Comparison of ENCODE assay signal across 8 mouse cellular contexts in the genomic region with DNA sequence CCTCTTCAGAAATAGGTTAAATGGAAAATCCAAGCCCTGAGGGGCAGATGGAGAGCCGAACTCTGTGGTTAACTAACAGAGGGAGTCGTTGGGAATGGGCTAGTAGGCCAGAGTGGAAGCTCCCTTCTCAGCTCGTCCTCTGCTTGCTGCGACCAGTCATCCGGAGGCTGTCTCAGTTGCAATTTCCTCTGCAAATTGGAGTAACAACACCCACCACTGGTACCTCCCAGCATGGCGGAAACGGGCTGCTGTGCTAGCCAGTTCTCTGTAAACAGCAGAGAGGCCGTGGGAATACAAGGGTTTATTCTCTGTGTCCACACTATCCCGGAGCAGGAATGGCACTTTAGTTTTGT. TPM values are rescaled to one million over a fixed set of nuclear protein-coding genes. Genes with fewer than 3 reads are reported as not detected.
DNase-seq lines count a peak whose midpoint lies in the region; ATAC-seq and TF ChIP-seq lines count a peak whose summit lies in the region.

No protein-coding gene starts in this region.

- no peak for DNase-seq in left cerebral cortex, adult 2 months (ENCODE audit: extremely low spot score in 1 of 2, low spot score in 2 of 2)
- DNase-seq in left cerebral cortex, adult 18-20 months (ENCODE audit: low spot score in 2 of 2) = no peak
- no peak for DNase-seq in limb, embryonic 11.5 days (ENCODE audit: low spot score)
- DNase-seq in thymus, postnatal 36 days = peak; percentile 80 to 85
- DNase-seq in gastrocnemius, postnatal 14 days = no peak
- no peak for DNase-seq in Muller cell, postnatal 12 days (ENCODE audit: inconsistent ontology term)

- no peaks in the 10 kb centered on the region for H3K9me3 ChIP-seq in heart, embryonic 15.5 days (replicated peaks)
- no peaks in the 10 kb centered on the region for H3K9me3 ChIP-seq in limb, embryonic 11.5 days (ENCODE audit: control insufficient read depth, low read length)
- no peaks in the 10 kb centered on the region for H3K9me3 ChIP-seq in midbrain, embryonic 13.5 days

- TF ChIP-seq CTCF in left cerebral cortex, adult 2 months (IDR thresholded peaks at IDR 0.05) = no peak

- intact Hi-C loops in left cerebral cortex, adult 2 months (cut with DNase I) = loop anchor here (1.0 kb wide), 1 partner anchor 15 kb away; no protein-coding TSS in a partner anchor
- intact Hi-C loops in gastrocnemius, postnatal 14 days (cut with DNase I; ENCODE audit: low total_unique reads) = no loop called here

- no peaks in the 10 kb centered on the region for H3K36me3 ChIP-seq in heart, embryonic 15.5 days
- H3K36me3 ChIP-seq in limb, embryonic 11.5 days (ENCODE audit: control insufficient read depth, insufficient read depth, low read length) = no peaks in the 10 kb centered on the region
- H3K36me3 ChIP-seq in midbrain, embryonic 13.5 days = no peaks in the 10 kb centered on the region

- peaks cover 62% of the 10 kb centered on the region for H3K4me1 ChIP-seq in heart, embryonic 15.5 days (replicated peaks)
- H3K4me1 ChIP-seq in limb, embryonic 11.5 days (ENCODE audit: control insufficient read depth, insufficient read depth, low read length) = peaks cover 71% of the 10 kb centered on the region
- peaks cover 90% of the 10 kb centered on the region for H3K4me1 ChIP-seq in midbrain, embryonic 13.5 days (replicated peaks)

- peak overlapping the region; percentile 10; the same call in 1 of the 2 replicates for H3K9ac ChIP-seq in heart, embryonic 15.5 days
- peak overlapping the region; percentile 53 for H3K9ac ChIP-seq in limb, embryonic 11.5 days (ENCODE audit: low read length)
- peak overlapping the region; percentile 50; the same call in 1 of the 2 replicates for H3K9ac ChIP-seq in midbrain, embryonic 13.5 days (replicated peaks)

- no peaks in the 10 kb centered on the region for H3K27me3 ChIP-seq in heart, embryonic 15.5 days
- H3K27me3 ChIP-seq in limb, embryonic 11.5 days (ENCODE audit: control insufficient read depth, insufficient read depth, low read length) = no peaks in the 10 kb centered on the region
- no peaks in the 10 kb centered on the region for H3K27me3 ChIP-seq in midbrain, embryonic 13.5 days

- H3K4me3 ChIP-seq in left cerebral cortex, adult 2 months = no peak overlapping the region
- H3K4me3 ChIP-seq in heart, embryonic 15.5 days = peak overlapping the region; percentile 9
- no peak overlapping the region for H3K4me3 ChIP-seq in limb, embryonic 11.5 days (ENCODE audit: low read depth, low read length)
- no peak overlapping the region for H3K4me3 ChIP-seq in midbrain, embryonic 13.5 days (replicated peaks)

- 24% methylated on average over 9 of the region's 9 CpGs for WGBS in heart, embryonic 15.5 days
- WGBS in limb, embryonic 11.5 days = 19% methylated on average over 9 of the region's 9 CpGs
- 3% methylated on average over 9 of the region's 9 CpGs for WGBS in midbrain, embryonic 13.5 days

- H3K4me2 ChIP-seq in heart, embryonic 15.5 days = peak overlapping the region; percentile 51
- peak overlapping the region; percentile 18; the same call in 1 of the 2 replicates for H3K4me2 ChIP-seq in limb, embryonic 11.5 days (ENCODE audit: low read depth, severe bottlenecking)
- H3K4me2 ChIP-seq in midbrain, embryonic 13.5 days (replicated peaks) = peak overlapping the region; percentile 75

- peak overlapping the region; percentile 79 for H3K27ac ChIP-seq in left cerebral cortex, adult 2 months
- H3K27ac ChIP-seq in heart, embryonic 15.5 days = peak overlapping the region; percentile 99
- H3K27ac ChIP-seq in limb, embryonic 11.5 days (replicated peaks; ENCODE audit: low read depth, low read length) = peak overlapping the region; percentile 99
- peak overlapping the region; percentile 96 for H3K27ac ChIP-seq in midbrain, embryonic 13.5 days

- no peak for ATAC-seq in heart, embryonic 15.5 days (replicated peaks; ENCODE audit: insufficient number of reproducible peaks, insufficient read depth, low FRiP score, low read depth)
- no peak for ATAC-seq in limb, embryonic 11.5 days (ENCODE audit: insufficient number of reproducible peaks, low FRiP score, low TSS enrichment, low read depth)
- peak; percentile 12 for ATAC-seq in midbrain, embryonic 13.5 days

RNA-seq across cellular contexts. Expression of gene Btg2, which starts 15.2 kb away (rescaled TPM):
- 10 to 100 TPM; 26.2 to 28.3 TPM for total RNA-seq in left cerebral cortex, adult 2 months (2021)
- total RNA-seq in left cerebral cortex, adult 18-20 months (2021) = 10 to 100 TPM; 18.7 to 22.2 TPM
- 36.9 and 45.4 TPM in 2 replicates for polyA plus RNA-seq in heart, embryonic 15.5 days (2015; fragmentation: Nextera tagmentation; extraction: Ambion mirVana)
- polyA plus RNA-seq in limb, embryonic 11.5 days (2014; fragmentation: Nextera tagmentation; extraction: Ambion mirVana) = 21.3 and 22.1 TPM in 2 replicates
- polyA plus RNA-seq in midbrain, embryonic 13.5 days (2015; fragmentation: Nextera tagmentation; extraction: Ambion mirVana) = 109 and 110 TPM in 2 replicates
- 10 to 100 TPM; 19.7 to 44.2 TPM for total RNA-seq in gastrocnemius, postnatal 14 days (2021)

RNA-seq across cellular contexts. Expression of gene Fmod, which starts 26.7 kb away (rescaled TPM):
- 10 to 100 TPM; 15.8 to 23.8 TPM for total RNA-seq in left cerebral cortex, adult 2 months (2021)
- total RNA-seq in left cerebral cortex, adult 18-20 months (2021) = 10 to 100 TPM; 27.5 to 28.4 TPM
- polyA plus RNA-seq in heart, embryonic 15.5 days (2015; fragmentation: Nextera tagmentation; extraction: Ambion mirVana) = 23.3 and 32.3 TPM in 2 replicates
- 2.9 and 4.5 TPM in 2 replicates for polyA plus RNA-seq in limb, embryonic 11.5 days (2014; fragmentation: Nextera tagmentation; extraction: Ambion mirVana)
- 5.5 and 5.7 TPM in 2 replicates for polyA plus RNA-seq in midbrain, embryonic 13.5 days (2015; fragmentation: Nextera tagmentation; extraction: Ambion mirVana)
- total RNA-seq in gastrocnemius, postnatal 14 days (2021) = 100 to 1,000 TPM; 197 to 203 TPM

RNA-seq across cellular contexts. Expression of gene Chit1, which starts 47.3 kb away (rescaled TPM):
- not detected for total RNA-seq in left cerebral cortex, adult 2 months (2021)
- not detected for total RNA-seq in left cerebral cortex, adult 18-20 months (2021)
- 0.42 TPM in 2 replicates for polyA plus RNA-seq in heart, embryonic 15.5 days (2015; fragmentation: Nextera tagmentation; extraction: Ambion mirVana)
- not detected in 2 replicates for polyA plus RNA-seq in limb, embryonic 11.5 days (2014; fragmentation: Nextera tagmentation; extraction: Ambion mirVana)
- 0.09 and 0.27 TPM in 2 replicates for polyA plus RNA-seq in midbrain, embryonic 13.5 days (2015; fragmentation: Nextera tagmentation; extraction: Ambion mirVana)
- total RNA-seq in gastrocnemius, postnatal 14 days (2021) = not detected

Comparison
In these comparisons a context has a peak if more than half of its experiments do, and no peak if none do; other contexts are left out.
1. DNase-seq: peak in thymus, postnatal 36 days (2 of 2); none in left cerebral cortex, adult 2 months (0 of 2), left cerebral cortex, adult 18-20 months (0 of 2), limb, embryonic 11.5 days (single experiment), gastrocnemius, postnatal 14 days (single experiment) and Muller cell, postnatal 12 days (single experiment).
2. H3K4me2 ChIP-seq: peak in every context shown above with its lines; median percentile 75 in midbrain, embryonic 13.5 days; 51 in heart, embryonic 15.5 days; 18 in limb, embryonic 11.5 days.
3. RNA of gene Fmod, which starts 26.7 kb away (total RNA-seq): 197 to 203 TPM in gastrocnemius, postnatal 14 days; 27.5 to 28.4 TPM in left cerebral cortex, adult 18-20 months and 15.8 to 23.8 TPM in left cerebral cortex, adult 2 months; every median in the first group is over 4 times any median in the second.
4. Peak in every context shown above with its lines, with median percentiles within 50 percentile points of each other: H3K27ac ChIP-seq and H3K9ac ChIP-seq.